ENCODE assay signal across 13 mouse cellular contexts in the genomic region with DNA sequence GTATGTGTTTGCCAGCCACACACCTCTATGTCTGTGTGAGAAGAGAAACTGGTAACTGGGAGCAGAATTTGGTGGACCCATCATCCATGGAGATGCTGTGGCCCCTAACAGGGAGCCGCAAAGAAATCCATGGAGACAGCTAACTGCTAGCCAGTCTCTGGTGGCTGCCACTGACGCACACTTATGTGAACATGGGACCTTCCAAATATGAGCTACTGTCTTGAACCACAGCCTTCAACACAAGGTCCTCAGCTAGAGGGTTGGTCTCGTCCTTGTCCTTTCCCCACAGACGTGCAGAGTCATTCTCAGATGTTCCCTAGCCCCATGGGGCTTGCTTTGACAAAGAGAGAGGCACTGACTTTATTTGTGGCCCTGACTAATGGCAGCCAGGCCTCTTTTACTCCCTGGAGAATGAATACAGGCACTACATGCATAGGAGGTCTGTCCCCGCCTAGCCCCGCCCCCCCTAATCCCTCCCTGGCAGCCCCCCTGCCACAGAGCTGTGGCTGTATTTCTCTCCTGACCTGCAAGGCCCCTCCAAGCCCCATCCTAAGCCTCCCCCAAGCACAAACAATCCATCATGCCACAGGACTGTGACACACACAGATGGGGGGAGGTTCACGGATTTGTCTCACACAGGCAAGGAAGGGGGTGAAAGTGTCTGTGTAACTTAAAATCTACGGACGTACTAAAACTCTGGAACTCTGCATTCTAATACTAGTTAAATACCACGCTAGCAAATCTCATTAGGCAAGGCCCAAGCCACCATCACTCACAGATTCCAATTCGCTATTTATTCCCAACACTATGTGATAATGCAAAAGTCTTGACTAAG. TPM values are rescaled to one million over a fixed set of nuclear protein-coding genes. Genes with fewer than 3 reads are reported as not detected.
DNase-seq lines count a peak whose midpoint lies in the region; ATAC-seq and TF ChIP-seq lines count a peak whose summit lies in the region.
"Had no signal": no experiment of that assay in that cellular context is flagged by ENCODE, and none has a peak within 500 bp of the region (broad histone marks: within the 10 kb centered on the region; RNA-seq: fewer than 3 reads in every experiment).

No protein-coding gene starts in this region.

- peaks cover 36% of the 10 kb centered on the region for H3K27me3 ChIP-seq in lung, embryonic 14.5 days (ENCODE audit: insufficient read depth, low read length)
- H3K27me3 ChIP-seq in neural tube, embryonic 11.5 days (ENCODE audit: control insufficient read depth, insufficient read depth, low read length), result peaks cover 20% of the 10 kb centered on the region

- WGBS in lung, embryonic 14.5 days, result 42% methylated on average over 11 of the region's 11 CpGs
- 16% methylated on average over 11 of the region's 11 CpGs for WGBS in neural tube, embryonic 11.5 days

- H3K4me1 ChIP-seq in lung, embryonic 14.5 days (ENCODE audit: insufficient read depth), result peaks cover 12% of the 10 kb centered on the region; the same call in 1 of the 2 replicates
- peaks cover 42% of the 10 kb centered on the region for H3K4me1 ChIP-seq in neural tube, embryonic 11.5 days (ENCODE audit: control insufficient read depth, insufficient read depth, low read length)

- no peak overlapping the region for H3K9ac ChIP-seq in lung, embryonic 14.5 days
- H3K9ac ChIP-seq in neural tube, embryonic 11.5 days (ENCODE audit: low read length), result no peak overlapping the region
- H3K9ac ChIP-seq: embryonic facial prominence, embryonic 15.5 days had no signal

- peak; percentile 28 for DNase-seq in adrenal gland, postnatal 10 days
- DNase-seq in adrenal gland, postnatal 25 days, result no peak
- no peak for DNase-seq in lung, embryonic 14.5 days
- no peak for DNase-seq in lung, postnatal 36 days
- DNase-seq in embryo, embryonic 10.5 days (ENCODE audit: low spot score), result peak; percentile 72
- DNase-seq in neural tube, embryonic 11.5 days (ENCODE audit: low spot score), result peak; percentile 58
- DNase-seq in thymus, postnatal 25 days, result no peak
- no peak for DNase-seq in kidney, adult 11 months
- DNase-seq: cerebellum, postnatal 14 days; gastrocnemius, postnatal 25 days; layer of hippocampus, adult 9-11 months had no signal

- H3K9me3 ChIP-seq in lung, embryonic 14.5 days (ENCODE audit: low read depth, low read length), result no peaks in the 10 kb centered on the region
- no peaks in the 10 kb centered on the region for H3K9me3 ChIP-seq in neural tube, embryonic 11.5 days (ENCODE audit: control insufficient read depth, low read length)
- H3K9me3 ChIP-seq: embryonic facial prominence, embryonic 15.5 days had no signal

- ATAC-seq in lung, embryonic 14.5 days (ENCODE audit: insufficient read depth), result no peak
- ATAC-seq in neural tube, embryonic 11.5 days (ENCODE audit: insufficient read depth, low FRiP score, low TSS enrichment), result peak; percentile 72

- no peaks in the 10 kb centered on the region for H3K36me3 ChIP-seq in lung, embryonic 14.5 days (ENCODE audit: insufficient read depth)
- no peaks in the 10 kb centered on the region for H3K36me3 ChIP-seq in neural tube, embryonic 11.5 days (ENCODE audit: control insufficient read depth, insufficient read depth, low read length)
- H3K36me3 ChIP-seq: embryonic facial prominence, embryonic 15.5 days had no signal

- H3K4me2 ChIP-seq in lung, embryonic 14.5 days, result no peak overlapping the region
- peak overlapping the region; percentile 15; the same call in 1 of the 2 replicates for H3K4me2 ChIP-seq in neural tube, embryonic 11.5 days (ENCODE audit: low read depth)
- H3K4me2 ChIP-seq: embryonic facial prominence, embryonic 15.5 days had no signal

- no peak overlapping the region for H3K4me3 ChIP-seq in lung, embryonic 14.5 days (ENCODE audit: low read depth, low read length)
- H3K4me3 ChIP-seq in neural tube, embryonic 11.5 days (ENCODE audit: low read depth, low read length), result no peak overlapping the region
- H3K4me3 ChIP-seq: embryonic facial prominence, embryonic 15.5 days had no signal

- no peak for TF ChIP-seq CTCF in lung, embryonic 14.5 days (IDR thresholded peaks at IDR 0.05; ENCODE audit: low read depth)

- H3K27ac ChIP-seq in lung, embryonic 14.5 days (ENCODE audit: low read depth), result 0 out of 2 replicates have a peak overlapping the region, but pooled peaks have one; percentile 5
- peak overlapping the region; percentile 65; the same call in 1 of the 2 replicates for H3K27ac ChIP-seq in neural tube, embryonic 11.5 days (ENCODE audit: low read depth, low read length)
- H3K27ac ChIP-seq: embryonic facial prominence, embryonic 15.5 days; macrophage had no signal

RNA-seq across cellular contexts. Expression of a gene that starts 16.0 kb away (rescaled TPM):
- 10 to 100 TPM; 67.8 to 72.4 TPM for total RNA-seq in adrenal gland, postnatal 10 days (2021)
- 83.6 and 102 TPM in 2 replicates for total RNA-seq in adrenal gland, postnatal 25 days (2021)
- polyA plus RNA-seq in lung, embryonic 14.5 days (2014; fragmentation: Nextera tagmentation; extraction: Ambion mirVana), result 65.4 and 76.1 TPM in 2 replicates
- 73.5 and 76.8 TPM in 2 replicates for polyA plus RNA-seq in neural tube, embryonic 11.5 days (2014; fragmentation: Nextera tagmentation; extraction: Ambion mirVana)

Comparison
In these comparisons a context has a peak if more than half of its experiments do, and no peak if none do; other contexts are left out.
1. DNase-seq: peak in adrenal gland, postnatal 10 days (single experiment), embryo, embryonic 10.5 days (single experiment) and neural tube, embryonic 11.5 days (single experiment); none in adrenal gland, postnatal 25 days (single experiment), lung, embryonic 14.5 days (single experiment), lung, postnatal 36 days (single experiment), thymus, postnatal 25 days (single experiment) and kidney, adult 11 months (single experiment).